Mouse (Mus musculus) kidney, adult 2 months (tissue): Measurements from ENCODE around the gene Tapbpl. TPM values are rescaled to one million over a fixed set of nuclear protein-coding genes. Genes with fewer than 3 reads are reported as not detected.

Experiments used
- DNase-seq: peaks from one replicate; pipeline ENCODE4 v3.0.0; 2021
- H3K27ac ChIP-seq: fragments of 200-500 bp; 2 replicates; pipeline ENCODE4 v1.5.1; 2012; ENCODE audit warnings: low read depth, low read length, control low read depth, inconsistent platforms; ENCODE audit not compliant: insufficient read depth
- H3K27me3 ChIP-seq: fragments of 200-500 bp; replicated peaks from 2 replicates; pipeline ENCODE4 v1.6.1; 2012; ENCODE audit warnings: mild to moderate bottlenecking, moderate library complexity, low read length, inconsistent platforms; ENCODE audit not compliant: control insufficient read depth, insufficient read depth
- H3K36me3 ChIP-seq: fragments of 200-500 bp; 2 replicates; pipeline ENCODE4 v1.6.1; 2012; ENCODE audit warnings: mild to moderate bottlenecking, moderate library complexity, low read length, inconsistent platforms; ENCODE audit not compliant: control insufficient read depth, insufficient read depth
- H3K4me1 ChIP-seq: fragments of 200-500 bp; 2 replicates; pipeline ENCODE4 v1.6.1; 2011; ENCODE audit warnings: low read length; ENCODE audit not compliant: control insufficient read depth, insufficient read depth
- H3K4me3 ChIP-seq: fragments of 200-500 bp; 2 replicates; pipeline ENCODE4 v1.5.1; 2011; ENCODE audit warnings: mild to moderate bottlenecking, low read depth, low read length, control low read depth; ENCODE audit not compliant: insufficient read depth
- CTCF ChIP-seq: fragments of 200-500 bp; conservative IDR thresholded peaks from 2 replicates; pipeline ENCODE4 v1.5.1; 2011; ENCODE audit warnings: low read depth, mild to moderate bottlenecking, control low read depth, low read length, moderate library complexity, mixed read lengths; ENCODE audit not compliant: insufficient read depth, insufficient read length
- POLR2A ChIP-seq: fragments of 200-500 bp; IDR thresholded peaks from one replicate; pipeline ENCODE4 v1.6.1; 2011; ENCODE audit warnings: low read depth, low read length, control low read depth
- WGBS: fragments of 180-500 bp; shearing (Covaris S2); methylation state at CpG from one replicate; pipeline ENCODE4 v1.1.7; 2018; 5-methylcytosine and 5-hydroxymethylcytosine counted together
- polyA plus RNA-seq: library from polyadenylated mRNA; depleted of rRNA; stranded (reverse); fragments of >200 nt; gene quantifications from 2 replicates; pipeline ENCODE4 v1.2.3, GENCODE M21; 2012

Tapbpl gene
- polyA plus RNA-seq, 1 experiment, result 16.4 TPM

DNA sequence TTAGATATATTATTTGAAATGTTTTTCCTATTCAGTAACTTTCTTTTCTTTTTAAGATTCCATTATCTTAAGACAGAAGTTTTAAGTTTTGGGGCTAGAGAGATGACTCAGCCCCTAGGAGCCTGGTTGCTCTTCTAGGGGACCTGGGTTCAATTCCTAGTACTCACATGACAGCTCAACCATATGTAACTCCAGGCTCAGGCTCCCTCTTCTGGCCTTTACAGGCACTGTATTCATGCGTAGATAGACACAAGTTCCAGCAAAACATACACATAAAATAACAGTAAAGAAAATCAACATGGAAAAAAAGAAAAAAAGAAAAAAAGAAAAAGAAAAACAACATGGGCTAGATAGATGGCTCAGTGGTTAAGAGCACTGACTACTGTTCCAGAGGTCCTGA is 21.2 kb downstream of the Tapbpl start:
- H3K27ac ChIP-seq, result no peak overlapping the region
- no peaks in the 10 kb centered on the region for H3K36me3 ChIP-seq
- no peak for TF ChIP-seq POLR2A
- DNase-seq, result no peak
- no peak overlapping the region for H3K4me3 ChIP-seq
- H3K27me3 ChIP-seq, result no peaks in the 10 kb centered on the region
- H3K4me1 ChIP-seq, result no peaks in the 10 kb centered on the region
- 97% methylated on average over 1 of the region's 1 CpGs for WGBS

DNA sequence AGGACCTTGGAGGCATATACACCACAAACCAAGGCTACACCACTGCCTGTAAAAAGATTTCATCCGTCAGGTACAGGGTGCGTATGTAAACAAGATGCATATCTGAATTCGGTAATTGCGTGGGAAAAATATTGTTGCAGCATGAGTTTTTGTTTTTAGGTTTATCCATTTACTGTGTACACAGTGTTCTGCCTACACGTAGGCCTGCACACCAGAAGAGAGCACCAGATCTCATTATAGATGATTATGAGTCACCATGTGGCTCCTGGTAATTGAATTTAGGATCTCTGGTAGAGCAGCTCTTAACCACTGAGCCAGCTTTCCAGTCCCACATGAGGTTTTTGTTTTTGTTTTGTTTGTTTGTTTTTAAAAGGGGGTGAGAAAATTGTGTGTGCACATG is 34.5 kb downstream of the Tapbpl start:
- TF ChIP-seq POLR2A, result no peak
- no peak for TF ChIP-seq CTCF
- no peak overlapping the region for H3K4me3 ChIP-seq
- peaks cover 3% of the 10 kb centered on the region; the same call in 1 of the 2 replicates for H3K4me1 ChIP-seq
- WGBS, result 84% methylated on average over 5 of the region's 5 CpGs
- H3K27me3 ChIP-seq, result no peaks in the 10 kb centered on the region
- no peak overlapping the region for H3K27ac ChIP-seq
- H3K36me3 ChIP-seq, result peaks cover 3% of the 10 kb centered on the region; the same call in 1 of the 2 replicates
- DNase-seq, result no peak

DNA sequence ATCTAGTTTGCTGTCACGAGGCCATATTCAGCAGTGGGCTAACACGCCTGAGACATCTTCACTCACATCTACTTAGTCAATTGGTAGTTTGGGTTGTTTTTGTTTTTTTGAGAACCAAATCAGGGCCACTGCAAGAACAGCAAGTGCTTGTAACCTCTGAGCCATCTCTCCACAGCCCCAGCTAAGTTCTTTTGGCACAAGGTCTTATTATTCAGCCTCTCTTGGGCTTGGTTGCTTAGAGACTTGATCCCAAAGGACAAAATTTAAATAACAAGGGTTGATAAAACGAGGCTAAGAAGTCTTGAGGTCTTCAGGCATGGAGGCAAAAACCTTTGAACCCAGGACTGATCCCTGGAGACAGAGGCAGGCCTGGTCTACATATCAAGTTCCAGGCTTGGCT is 35.4 kb downstream of the Tapbpl start:
- H3K27ac ChIP-seq, result no peak overlapping the region
- no peak overlapping the region for H3K4me3 ChIP-seq
- no peaks in the 10 kb centered on the region for H3K27me3 ChIP-seq
- 75% methylated on average over 3 of the region's 3 CpGs for WGBS
- H3K4me1 ChIP-seq, result peaks cover 3% of the 10 kb centered on the region; the same call in 1 of the 2 replicates
- no peak for TF ChIP-seq CTCF
- no peak for TF ChIP-seq POLR2A
- no peak for DNase-seq
- peaks cover 3% of the 10 kb centered on the region; the same call in 1 of the 2 replicates for H3K36me3 ChIP-seq

DNA sequence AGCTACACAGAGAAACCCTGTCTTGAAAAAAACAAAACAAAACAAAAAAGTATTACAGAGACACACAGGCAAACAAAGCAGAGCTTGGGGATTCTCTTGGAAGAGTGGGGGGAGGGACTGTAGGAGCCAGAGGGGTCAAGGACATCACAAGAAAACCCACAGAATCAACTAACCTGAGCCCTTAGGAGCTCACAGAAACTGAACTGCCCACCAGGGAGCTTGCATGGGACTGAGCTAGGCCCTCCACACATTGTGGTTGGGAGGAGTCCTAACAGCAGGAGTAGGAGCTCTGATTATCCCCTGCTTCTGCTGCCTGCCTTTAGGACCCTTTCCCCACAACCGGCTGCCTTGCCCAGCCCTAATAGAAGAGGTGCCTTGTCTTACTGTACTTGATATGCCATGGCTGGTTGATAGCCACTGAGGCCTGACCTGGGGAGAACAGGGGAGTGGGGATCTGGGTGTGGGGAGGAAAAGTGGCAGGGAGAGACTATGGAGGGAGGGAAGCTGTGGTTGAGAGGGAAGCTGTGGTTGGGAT is 36.1 kb downstream of the Tapbpl start:
- peaks cover 3% of the 10 kb centered on the region; the same call in 1 of the 2 replicates for H3K4me1 ChIP-seq
- 17% methylated on average over 1 of the region's 1 CpGs for WGBS
- H3K4me3 ChIP-seq, result no peak overlapping the region
- no peak overlapping the region for H3K27ac ChIP-seq
- no peak for DNase-seq
- H3K27me3 ChIP-seq, result no peaks in the 10 kb centered on the region
- TF ChIP-seq POLR2A, result no peak
- H3K36me3 ChIP-seq, result peaks cover 3% of the 10 kb centered on the region; the same call in 1 of the 2 replicates

DNA sequence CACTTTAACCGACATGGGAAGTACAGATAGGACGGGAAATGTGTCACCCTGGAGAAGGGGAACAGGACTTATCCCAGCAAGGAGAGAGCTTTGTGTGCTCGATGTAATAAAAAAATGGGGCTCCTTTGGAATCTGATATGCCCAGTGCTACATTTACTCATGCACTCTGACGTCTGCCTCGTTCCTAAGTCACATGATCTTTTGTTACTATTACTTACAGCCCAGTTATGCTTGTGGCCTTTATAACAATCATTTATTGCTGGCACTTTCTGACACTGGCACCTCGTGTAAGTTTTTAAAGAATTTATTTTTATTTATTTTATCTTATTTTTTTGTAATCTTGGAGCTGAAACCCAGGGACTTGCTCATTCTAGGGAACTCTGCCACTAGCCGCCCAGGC is 38.3 kb downstream of the Tapbpl start:
- Histone ChIP-seq H3K4me3 (no peak overlapping the region), H3K36me3 (peaks cover 3% of the 10 kb centered on the region; the same call in 1 of the 2 replicates), H3K27me3 (no peaks in the 10 kb centered on the region), H3K4me1 (peaks cover 3% of the 10 kb centered on the region; the same call in 1 of the 2 replicates), H3K27ac (no peak overlapping the region)
- no peak for DNase-seq
- 45% methylated on average over 7 of the region's 7 CpGs for WGBS
- TF ChIP-seq CTCF (no peak), POLR2A (no peak)

DNA sequence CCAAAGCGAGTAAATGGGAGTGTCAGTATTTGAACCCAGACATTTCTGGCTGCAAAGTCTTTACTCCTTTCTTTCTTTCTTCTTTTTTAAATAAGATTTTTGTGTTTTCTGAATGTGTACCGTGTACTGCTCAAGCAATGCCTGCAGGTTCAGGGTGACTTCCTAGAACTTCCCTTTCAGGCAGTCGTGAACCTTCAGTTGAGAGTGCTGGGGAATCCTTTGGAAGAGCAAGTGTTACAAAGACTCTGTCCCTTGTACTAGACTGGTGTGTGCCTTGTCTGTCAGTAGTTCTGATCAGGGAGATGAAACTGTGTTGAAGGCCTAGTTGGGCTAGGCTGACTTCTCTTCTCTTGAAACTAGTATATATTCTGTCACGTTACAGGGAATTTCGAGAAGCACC is 38.8 kb downstream of the Tapbpl start:
- peaks cover 3% of the 10 kb centered on the region; the same call in 1 of the 2 replicates for H3K36me3 ChIP-seq
- H3K4me3 ChIP-seq, result peak overlapping the region; percentile 87
- peak overlapping the region; percentile 98; the same call in 1 of the 2 replicates for H3K27ac ChIP-seq
- 25% methylated on average over 5 of the region's 5 CpGs for WGBS
- peaks cover 3% of the 10 kb centered on the region; the same call in 1 of the 2 replicates for H3K4me1 ChIP-seq
- no peak for DNase-seq
- TF ChIP-seq POLR2A (no peak), CTCF (no peak)
- no peaks in the 10 kb centered on the region for H3K27me3 ChIP-seq

DNA sequence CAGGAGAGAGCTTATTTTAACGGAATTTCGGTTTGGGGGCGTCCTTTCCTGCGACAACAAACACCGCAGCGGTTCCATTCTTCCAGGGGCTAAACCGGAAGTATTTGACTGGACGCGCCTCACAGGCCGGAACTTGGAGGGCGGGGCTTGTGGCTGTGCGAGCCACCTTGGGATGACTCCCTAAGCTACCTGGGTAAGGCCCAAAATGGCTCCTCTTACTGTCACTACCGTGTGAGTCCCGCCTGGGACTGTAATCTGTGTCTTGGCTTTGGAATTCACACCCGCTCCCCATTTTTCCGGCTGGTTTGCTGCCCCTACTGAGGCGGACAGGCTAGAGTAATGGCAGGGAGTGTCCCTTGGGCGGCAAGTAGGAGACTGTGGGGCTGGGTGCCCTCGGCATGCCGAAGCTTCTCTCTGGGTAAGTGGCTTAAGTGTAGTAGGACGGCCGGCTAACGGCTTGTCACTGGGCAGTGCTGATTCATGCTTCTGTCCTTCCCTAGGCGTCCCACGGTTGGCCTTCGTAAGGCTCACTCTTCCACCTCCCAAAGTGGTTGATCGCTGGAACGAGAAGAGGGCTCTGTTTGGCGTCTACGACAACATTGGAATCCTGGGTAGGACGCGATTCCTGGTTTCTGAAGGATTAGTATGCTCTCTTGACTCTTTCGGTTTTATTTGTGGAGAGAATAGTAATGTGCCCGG is 39.5 kb downstream of the Tapbpl start:
- TF ChIP-seq POLR2A (peak; percentile 66), CTCF (no peak)
- under 1% methylated on average over 34 of the region's 34 CpGs for WGBS
- peak overlapping the region; percentile 87 for H3K4me3 ChIP-seq
- DNase-seq, result peak; percentile 96
- H3K36me3 ChIP-seq, result peaks cover 3% of the 10 kb centered on the region; the same call in 1 of the 2 replicates
- H3K4me1 ChIP-seq, result peaks cover 3% of the 10 kb centered on the region; the same call in 1 of the 2 replicates
- no peaks in the 10 kb centered on the region for H3K27me3 ChIP-seq
- peak overlapping the region; percentile 98 for H3K27ac ChIP-seq
